Mouse (Mus musculus) megakaryocyte, embryonic 14.5 days (primary cell): ENCODE data around the gene Scube1. TPM values are rescaled to one million over a fixed set of nuclear protein-coding genes. Genes with fewer than 3 reads are reported as not detected.

Source experiments
- H3K27me3 ChIP-seq: replicated peaks from 2 replicates; pipeline ENCODE3; 2012; ENCODE audit warnings: inconsistent platforms
- H3K36me3 ChIP-seq: replicated peaks from 2 replicates; pipeline ENCODE3; 2012; ENCODE audit warnings: low read length, inconsistent platforms, mixed read lengths
- H3K4me1 ChIP-seq: 2 replicates; pipeline ENCODE4 v1.6.1; 2012; ENCODE audit warnings: inconsistent platforms
- H3K4me3 ChIP-seq: replicated peaks from 2 replicates; pipeline ENCODE3; 2012; ENCODE audit warnings: moderate library complexity, mild to moderate bottlenecking, inconsistent platforms
- H3K9me3 ChIP-seq: 2 replicates; pipeline ENCODE4 v1.6.1; 2012; ENCODE audit warnings: inconsistent platforms
- FLI1 ChIP-seq: IDR thresholded peaks from 2 replicates; pipeline ENCODE4 v1.6.1; 2012; ENCODE audit warnings: low read length, inconsistent platforms, mixed read lengths
- GATA1 ChIP-seq: IDR thresholded peaks from 3 replicates; pipeline ENCODE4 v1.6.1; 2012; ENCODE audit warnings: mixed read lengths, low read length, inconsistent platforms, borderline replicate concordance
- polyA plus RNA-seq: library from polyadenylated mRNA; stranded (reverse); fragments of >175 nt; gene quantifications from 2 replicates; pipeline ENCODE4 v1.2.3, GENCODE M21; 2012; ENCODE audit warnings: low replicate concordance; ENCODE audit not compliant: insufficient read depth

The Scube1 gene
- polyA plus RNA-seq, 1 experiment: not detected

DNA sequence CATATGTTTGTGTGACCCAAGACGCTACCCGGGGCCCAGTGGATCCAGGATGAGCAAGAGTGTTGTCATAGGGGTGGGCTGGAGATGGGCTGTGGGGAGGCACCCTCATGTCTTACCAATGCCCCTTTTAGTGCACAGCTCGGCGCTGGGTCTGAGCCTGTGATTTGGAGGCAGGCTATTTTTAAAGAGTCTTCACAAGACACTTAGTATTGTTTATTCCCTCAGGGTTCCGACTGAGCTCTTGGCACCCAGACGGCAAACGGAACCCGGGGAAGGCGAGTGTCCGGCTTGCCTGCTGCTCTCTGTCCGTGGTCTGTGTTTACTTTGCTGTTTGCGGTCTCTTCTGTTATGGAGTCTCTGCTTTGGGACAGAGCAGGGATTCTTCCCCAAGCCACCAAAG is 34.9 kb downstream of the Scube1 start:
- peaks cover 16% of the 10 kb centered on the region for H3K27me3 ChIP-seq
- no peaks in the 10 kb centered on the region for H3K4me1 ChIP-seq
- TF ChIP-seq FLI1: no peak
- no peak for TF ChIP-seq GATA1
- no peaks in the 10 kb centered on the region for H3K36me3 ChIP-seq
- no peak overlapping the region for H3K4me3 ChIP-seq
- H3K9me3 ChIP-seq: peaks cover 17% of the 10 kb centered on the region

DNA sequence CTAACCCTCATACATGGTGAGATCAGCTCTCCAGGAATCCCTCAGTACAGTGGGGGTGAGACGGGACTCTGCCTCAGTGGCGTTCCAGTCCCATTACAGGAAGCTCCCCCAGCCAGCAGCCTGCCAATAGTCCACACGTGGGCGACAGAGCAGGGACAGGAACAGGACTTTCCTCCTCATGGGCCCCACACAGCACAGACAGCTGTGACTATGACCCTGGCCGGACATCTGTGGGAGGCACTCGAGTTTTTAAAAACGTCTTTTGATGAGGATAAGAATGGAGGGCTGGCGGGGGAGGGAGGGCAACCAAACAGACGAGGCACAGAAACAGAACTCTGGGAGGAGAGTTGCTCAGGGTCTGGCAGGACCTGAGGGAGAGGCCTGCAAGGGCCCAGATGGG is 38.2 kb downstream of the Scube1 start:
- Histone ChIP-seq H3K27me3 (peaks cover 25% of the 10 kb centered on the region), H3K4me1 (no peaks in the 10 kb centered on the region), H3K9me3 (peaks cover 9% of the 10 kb centered on the region), H3K36me3 (no peaks in the 10 kb centered on the region), H3K4me3 (no peak overlapping the region)
- TF ChIP-seq GATA1 (no peak), FLI1 (no peak)

DNA sequence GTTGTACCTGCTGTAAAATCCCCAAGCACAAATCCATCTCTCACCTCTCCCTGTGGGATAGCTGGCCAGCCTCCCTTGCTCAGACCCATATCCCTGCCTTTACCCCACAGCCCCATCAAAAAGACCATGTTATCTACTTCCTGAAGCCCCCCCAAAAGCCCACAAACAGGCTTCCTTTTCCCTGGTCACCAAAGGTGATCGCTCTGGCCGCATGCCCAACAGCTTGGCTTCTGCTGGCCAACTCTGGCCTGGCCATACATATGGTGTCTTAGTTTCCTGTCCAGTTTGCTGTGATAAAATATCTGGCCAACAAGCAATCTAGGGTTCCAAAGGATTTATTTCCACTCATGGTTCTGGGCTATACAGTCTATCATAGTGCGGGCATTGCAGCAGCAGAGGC is 38.9 kb downstream of the Scube1 start:
- Histone ChIP-seq H3K36me3 (no peaks in the 10 kb centered on the region), H3K27me3 (peaks cover 29% of the 10 kb centered on the region), H3K4me1 (no peaks in the 10 kb centered on the region), H3K4me3 (no peak overlapping the region), H3K9me3 (peaks cover 9% of the 10 kb centered on the region)
- TF ChIP-seq FLI1: no peak
- no peak for TF ChIP-seq GATA1

DNA sequence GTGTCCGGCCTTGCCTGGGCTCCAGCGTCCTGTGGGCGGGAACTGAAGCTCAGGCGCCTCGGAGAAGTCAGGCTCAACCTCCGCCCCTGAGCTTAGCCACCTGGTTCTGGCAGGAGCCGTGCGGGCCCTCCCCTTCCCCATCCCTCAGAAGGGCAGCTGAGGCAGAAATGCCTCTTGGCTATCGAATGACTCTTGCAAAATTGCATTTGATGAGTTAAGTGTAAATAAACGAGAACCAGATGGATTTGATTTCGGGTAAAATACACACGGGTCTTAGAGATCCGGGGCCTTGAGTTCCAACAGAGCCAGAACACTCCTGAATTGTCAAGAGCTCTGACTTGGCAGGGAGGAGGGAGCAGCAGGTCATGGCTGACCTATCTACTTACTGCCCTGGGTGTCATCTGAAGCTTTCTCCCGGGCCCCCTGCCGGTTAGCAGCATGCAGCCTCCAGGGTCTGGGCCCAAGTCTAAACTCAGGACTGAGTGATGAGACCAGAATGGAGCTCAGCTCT is 41.7 kb downstream of the Scube1 start:
- no peak for TF ChIP-seq FLI1
- TF ChIP-seq GATA1: no peak
- peaks cover 49% of the 10 kb centered on the region for H3K27me3 ChIP-seq
- H3K4me3 ChIP-seq: no peak overlapping the region
- H3K4me1 ChIP-seq: no peaks in the 10 kb centered on the region
- peaks cover 6% of the 10 kb centered on the region for H3K9me3 ChIP-seq
- no peaks in the 10 kb centered on the region for H3K36me3 ChIP-seq

DNA sequence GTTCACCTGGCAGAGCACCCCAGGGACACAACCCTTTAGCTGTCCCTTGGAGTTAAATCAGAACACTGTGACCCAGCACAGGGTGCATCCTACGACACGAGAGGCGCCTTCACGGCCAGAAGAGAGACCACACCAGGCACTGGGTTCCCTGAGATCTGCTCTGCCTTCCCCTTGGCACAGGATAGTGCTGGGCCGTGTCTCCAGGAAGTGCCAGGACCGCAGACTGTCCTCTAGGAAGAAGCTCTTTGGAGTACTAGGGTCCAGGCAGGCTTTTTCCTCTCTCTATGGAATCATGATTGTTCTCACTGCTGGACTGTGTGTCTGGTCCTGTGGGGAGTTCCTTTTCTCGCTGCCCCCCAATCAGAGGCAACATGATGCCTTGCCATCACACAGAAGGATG is 44.5 kb downstream of the Scube1 start:
- Histone ChIP-seq H3K4me1 (no peaks in the 10 kb centered on the region), H3K27me3 (peaks cover 65% of the 10 kb centered on the region), H3K36me3 (no peaks in the 10 kb centered on the region), H3K9me3 (no peaks in the 10 kb centered on the region), H3K4me3 (no peak overlapping the region)
- TF ChIP-seq GATA1 (no peak), FLI1 (no peak)

DNA sequence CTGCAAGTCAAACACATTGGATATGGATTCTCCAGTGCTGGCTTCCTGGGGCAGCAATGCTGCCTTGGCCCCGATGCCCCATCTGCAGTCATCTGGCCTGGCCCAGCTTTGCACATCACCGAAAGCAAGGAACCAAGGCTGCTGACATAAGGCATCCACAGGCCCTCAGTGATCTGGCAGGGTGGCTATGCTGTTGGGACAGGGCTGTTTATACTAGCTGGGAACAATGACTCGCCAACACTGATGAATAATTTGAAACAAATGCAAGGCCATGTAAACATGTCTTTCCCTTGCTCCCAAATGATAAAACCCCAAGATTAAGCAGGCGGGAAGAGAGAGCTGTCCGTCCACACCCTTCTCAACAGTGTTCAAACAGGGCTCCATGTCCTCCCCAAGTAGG is 45.1 kb downstream of the Scube1 start:
- Histone ChIP-seq H3K4me1 (no peaks in the 10 kb centered on the region), H3K9me3 (no peaks in the 10 kb centered on the region), H3K36me3 (no peaks in the 10 kb centered on the region), H3K4me3 (no peak overlapping the region), H3K27me3 (peaks cover 70% of the 10 kb centered on the region)
- TF ChIP-seq GATA1 (no peak), FLI1 (no peak)

DNA sequence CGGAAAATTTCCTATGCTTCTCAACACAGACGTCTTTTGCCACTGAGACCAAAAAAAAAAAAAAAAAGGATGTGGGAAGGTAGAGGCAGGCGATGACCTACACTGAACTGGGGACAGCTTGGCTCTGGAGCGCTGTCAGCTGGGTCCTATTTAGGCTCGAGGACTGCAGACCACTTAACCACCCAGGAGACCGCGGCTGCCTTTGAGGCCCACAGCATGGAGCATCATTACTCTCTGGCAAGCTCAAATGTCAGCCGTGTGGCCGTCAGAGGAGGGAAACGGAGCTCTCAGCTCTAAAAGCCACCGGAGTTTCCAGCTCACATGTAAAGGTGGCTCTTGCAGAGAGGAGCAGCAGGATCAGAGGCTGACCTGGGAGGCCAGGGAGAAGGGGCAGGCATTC is 46.2 kb downstream of the Scube1 start:
- Histone ChIP-seq H3K27me3 (peaks cover 72% of the 10 kb centered on the region), H3K36me3 (no peaks in the 10 kb centered on the region), H3K4me3 (no peak overlapping the region), H3K9me3 (no peaks in the 10 kb centered on the region), H3K4me1 (no peaks in the 10 kb centered on the region)
- no peak for TF ChIP-seq FLI1

DNA sequence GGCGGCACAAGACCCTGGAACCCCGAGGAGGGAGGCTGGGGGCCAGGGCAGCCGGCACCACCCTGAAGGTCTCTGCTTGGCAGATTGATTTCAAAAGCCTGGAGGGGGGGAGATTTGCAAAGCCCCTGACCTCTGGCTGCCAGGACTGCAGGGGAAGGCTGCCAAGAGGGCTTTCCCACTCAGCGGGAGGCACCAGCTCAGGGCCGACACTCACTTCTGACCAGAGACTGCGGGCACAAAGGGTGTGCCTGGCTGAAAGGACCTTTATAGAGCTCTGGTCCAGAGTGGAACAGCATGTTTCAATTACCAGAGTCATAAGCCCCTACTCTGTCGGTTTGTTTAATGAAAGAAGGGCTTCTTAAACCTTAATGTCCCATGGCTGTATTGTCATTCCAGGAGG is 46.7 kb downstream of the Scube1 start:
- Histone ChIP-seq H3K27me3 (peaks cover 69% of the 10 kb centered on the region), H3K9me3 (peaks cover 3% of the 10 kb centered on the region), H3K36me3 (no peaks in the 10 kb centered on the region), H3K4me1 (no peaks in the 10 kb centered on the region), H3K4me3 (no peak overlapping the region)
- no peak for TF ChIP-seq GATA1
- TF ChIP-seq FLI1: no peak

DNA sequence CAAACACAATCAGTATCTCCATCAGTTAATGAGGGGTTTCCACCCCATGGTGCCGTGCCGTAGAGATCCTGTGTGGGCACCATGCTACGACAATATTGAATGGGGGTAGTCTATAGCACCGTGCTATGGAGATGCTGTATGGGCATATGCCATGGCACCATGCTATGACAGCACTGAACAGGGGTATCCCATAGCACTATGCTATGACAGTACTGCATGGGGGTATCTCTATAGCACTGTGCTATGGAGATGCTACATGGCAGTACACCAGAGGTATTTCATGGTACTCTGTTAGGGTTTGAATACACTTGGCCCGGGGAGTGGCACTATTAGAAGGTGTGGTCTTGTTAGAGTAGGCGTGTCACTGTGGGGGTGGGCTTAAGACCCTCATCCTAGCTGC is 47.7 kb downstream of the Scube1 start:
- H3K9me3 ChIP-seq: peaks cover 13% of the 10 kb centered on the region
- TF ChIP-seq GATA1: no peak
- no peak for TF ChIP-seq FLI1
- H3K27me3 ChIP-seq: peaks cover 68% of the 10 kb centered on the region

DNA sequence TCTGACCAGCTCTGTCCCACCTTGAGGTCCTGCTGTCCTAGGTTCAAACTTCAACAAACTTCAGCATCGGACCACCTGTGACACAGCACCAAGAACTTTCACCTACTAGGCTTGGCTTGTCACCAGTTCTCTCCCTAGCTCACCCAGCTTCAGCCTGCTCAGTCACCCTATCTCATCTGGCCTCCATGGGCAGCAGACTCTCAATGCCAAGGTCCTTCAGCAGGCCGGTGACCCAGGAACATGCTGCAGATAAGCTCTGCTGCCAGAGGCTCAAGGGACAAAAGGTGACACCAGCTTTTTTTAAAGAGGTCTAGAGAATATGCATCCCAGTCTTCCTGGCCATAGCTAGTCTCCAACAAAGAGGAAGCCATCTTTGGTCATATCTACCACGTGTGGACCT is 48.5 kb downstream of the Scube1 start:
- H3K4me3 ChIP-seq: no peak overlapping the region
- no peaks in the 10 kb centered on the region for H3K36me3 ChIP-seq
- no peaks in the 10 kb centered on the region for H3K4me1 ChIP-seq
- H3K27me3 ChIP-seq: peaks cover 63% of the 10 kb centered on the region
- TF ChIP-seq GATA1 (no peak), FLI1 (no peak)
- H3K9me3 ChIP-seq: peaks cover 15% of the 10 kb centered on the region

More for the DNA sequence above, 47.7 kb downstream of the Scube1 start:
- Histone ChIP-seq H3K4me1 (no peaks in the 10 kb centered on the region), H3K4me3 (no peak overlapping the region), H3K36me3 (no peaks in the 10 kb centered on the region)

DNA sequence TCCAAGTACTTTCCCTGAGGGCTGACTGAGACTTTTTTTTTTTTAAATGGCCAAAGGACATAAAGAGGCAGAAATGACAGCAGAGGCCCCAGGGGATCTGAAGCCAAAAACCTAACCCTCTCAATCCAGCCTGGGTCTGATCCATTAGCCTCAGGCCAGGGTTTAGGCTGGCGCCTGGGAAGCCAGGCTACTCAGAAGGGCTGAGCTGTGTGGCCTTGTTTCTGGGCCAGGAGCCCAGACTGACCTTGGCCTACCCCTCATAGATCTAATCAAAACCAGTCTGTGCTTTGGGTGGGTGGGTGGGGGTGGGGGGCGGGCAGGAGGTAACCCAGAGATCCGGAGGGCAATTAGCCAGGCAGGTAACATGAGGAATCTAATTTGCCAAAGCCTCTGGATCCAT is 51.2 kb downstream of the Scube1 start:
- Histone ChIP-seq H3K9me3 (peaks cover 15% of the 10 kb centered on the region), H3K27me3 (peaks cover 48% of the 10 kb centered on the region)
- TF ChIP-seq GATA1 (no peak), FLI1 (no peak)

More for the DNA sequence above, 51.2 kb downstream of the Scube1 start:
- Histone ChIP-seq H3K36me3 (no peaks in the 10 kb centered on the region), H3K4me3 (no peak overlapping the region), H3K4me1 (no peaks in the 10 kb centered on the region)
